Mouse (Mus musculus) testis, adult 2 months (tissue): ENCODE data around the gene Cdh22.

ENCODE experiments used
- CTCF ChIP-seq: fragments of 200-500 bp; IDR thresholded peaks from 2 replicates; pipeline ENCODE4 v1.5.1; 2012; ENCODE audit warnings: low read depth, mild to moderate bottlenecking, inconsistent platforms, low read length, moderate library complexity; ENCODE audit not compliant: control insufficient read depth, insufficient read depth, insufficient replicate concordance
- POLR2A ChIP-seq: fragments of 200-500 bp; IDR thresholded peaks from 2 replicates; pipeline ENCODE4 v1.6.1; 2012; ENCODE audit warnings: low read depth, mild to moderate bottlenecking, inconsistent platforms, low read length, moderate library complexity; ENCODE audit not compliant: control insufficient read depth

- TF ChIP-seq POLR2A (no peak), CTCF (no peak)
Observed at GRCm38 (mm10) chr2:165061638-165062433, 172.8 kb downstream of the Cdh22 start.
